ENCODE assay signal across 8 mouse cellular contexts in the genomic region with DNA sequence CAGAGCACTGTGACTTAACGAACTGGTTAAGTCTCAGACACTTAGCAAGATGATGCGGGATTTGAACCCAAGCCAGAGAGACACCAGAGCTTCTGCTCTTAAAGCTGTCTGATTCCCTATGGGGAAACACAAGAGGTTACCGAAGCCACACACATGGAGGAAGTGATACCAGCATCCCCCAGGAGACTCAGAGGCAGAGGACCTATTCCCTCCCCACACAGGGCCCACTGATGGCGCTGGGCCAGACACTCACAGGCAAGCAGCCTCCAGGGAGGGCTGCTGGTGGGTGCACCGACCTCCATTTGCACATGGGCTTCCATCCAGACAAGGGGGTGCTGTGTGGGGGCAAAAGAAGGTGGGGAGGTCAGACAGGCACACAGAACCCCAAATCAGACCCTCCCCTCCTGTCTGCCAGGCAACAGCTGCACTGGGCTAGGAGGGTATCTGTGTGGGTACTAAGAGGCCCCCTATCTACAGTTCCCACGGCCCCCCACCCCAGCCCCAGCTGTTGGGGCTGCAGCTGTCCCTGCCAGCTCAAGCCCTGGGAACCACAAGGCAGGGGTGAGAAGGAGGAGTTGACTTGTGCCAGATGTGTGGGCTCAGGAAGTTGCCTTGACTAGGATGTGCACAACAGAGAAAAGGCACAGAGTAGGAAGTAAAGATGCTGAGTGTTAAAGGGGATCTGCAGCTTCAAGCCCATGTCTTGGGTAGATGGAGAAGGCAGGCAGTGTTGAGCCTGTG. TPM values are rescaled to one million over a fixed set of nuclear protein-coding genes. Genes with fewer than 3 reads are reported as not detected.
DNase-seq lines count a peak whose midpoint lies in the region; ATAC-seq and TF ChIP-seq lines count a peak whose summit lies in the region.

No protein-coding gene starts in this region.

- peak overlapping the region; percentile 54 for H3K27ac ChIP-seq in heart, adult 2 months
- no peak overlapping the region for H3K27ac ChIP-seq in heart, embryonic 12.5 days (ENCODE audit: poor library complexity, severe bottlenecking)
- H3K27ac ChIP-seq in liver, embryonic 11.5 days (ENCODE audit: low read depth, low read length): no peak overlapping the region

- TF ChIP-seq EP300 in heart, adult 2 months (IDR thresholded peaks at IDR 0.05; ENCODE audit: insufficient read depth, low read depth, low read length): no peak

- no peak overlapping the region for H3K4me3 ChIP-seq in heart, adult 2 months
- H3K4me3 ChIP-seq in heart, embryonic 12.5 days: no peak overlapping the region
- H3K4me3 ChIP-seq in liver, embryonic 11.5 days (ENCODE audit: low read depth, low read length): no peak overlapping the region

- peaks cover 16% of the 10 kb centered on the region for H3K27me3 ChIP-seq in heart, adult 2 months (ENCODE audit: control insufficient read depth, insufficient read depth, low read length)
- peaks cover 10% of the 10 kb centered on the region for H3K27me3 ChIP-seq in heart, embryonic 12.5 days (replicated peaks)
- H3K27me3 ChIP-seq in liver, embryonic 11.5 days (replicated peaks; ENCODE audit: control insufficient read depth, insufficient read depth, low read length): peaks cover 45% of the 10 kb centered on the region

- no peaks in the 10 kb centered on the region for H3K79me2 ChIP-seq in heart, adult 2 months (replicated peaks; ENCODE audit: control insufficient read depth, insufficient read depth, low read length)

- H3K9me3 ChIP-seq in heart, embryonic 12.5 days (replicated peaks): no peaks in the 10 kb centered on the region
- H3K9me3 ChIP-seq in liver, embryonic 11.5 days (ENCODE audit: control insufficient read depth, low read length): no peaks in the 10 kb centered on the region

- no peaks in the 10 kb centered on the region; the same call in 1 of the 2 replicates for H3K4me1 ChIP-seq in heart, adult 2 months (ENCODE audit: control insufficient read depth, insufficient read depth, low read length)
- peaks cover 39% of the 10 kb centered on the region for H3K4me1 ChIP-seq in heart, embryonic 12.5 days (replicated peaks)
- peaks cover 22% of the 10 kb centered on the region; the same call in 1 of the 2 replicates for H3K4me1 ChIP-seq in liver, embryonic 11.5 days (replicated peaks; ENCODE audit: control insufficient read depth, insufficient read depth, low read length)

- intact Hi-C loops in heart, adult 2 months (cut with DNase I): loop anchor here (2.0 kb wide), 1 partner anchor 45 kb away; no protein-coding TSS in a partner anchor

- ATAC-seq in heart, embryonic 12.5 days (ENCODE audit: insufficient number of reproducible peaks, low FRiP score): no peak
- peak; percentile 73 for ATAC-seq in common myeloid progenitor, adult 5-6 weeks (replicated peaks; ENCODE audit: low read depth, poor library complexity, severe bottlenecking)
- peak; percentile 45; the same call in 1 of the 2 replicates for ATAC-seq in monocyte, adult 5-6 weeks (replicated peaks; ENCODE audit: insufficient number of reproducible peaks, low FRiP score, low TSS enrichment, poor library complexity, severe bottlenecking)
- no peak for ATAC-seq in liver, embryonic 11.5 days (replicated peaks; ENCODE audit: low FRiP score)

- WGBS in heart, adult 2 months: 48% methylated on average over 6 of the region's 6 CpGs
- 60% methylated on average over 6 of the region's 6 CpGs for WGBS in heart, embryonic 12.5 days
- 57% methylated on average over 6 of the region's 6 CpGs for WGBS in liver, embryonic 11.5 days

- TF ChIP-seq CTCF in heart, adult 2 months (IDR thresholded peaks at IDR 0.05): no peak

- 0 out of 2 replicates have a peak, but pooled peaks have one; percentile 17 for TF ChIP-seq POLR2A in heart, adult 2 months (IDR thresholded peaks at IDR 0.05; ENCODE audit: insufficient read depth, low read depth, low read length)

- no peak overlapping the region for H3K4me2 ChIP-seq in heart, embryonic 12.5 days
- H3K4me2 ChIP-seq in liver, embryonic 11.5 days: no peak overlapping the region

- H3K36me3 ChIP-seq in heart, adult 2 months (ENCODE audit: control insufficient read depth, insufficient read depth, low read length): no peaks in the 10 kb centered on the region
- no peaks in the 10 kb centered on the region for H3K36me3 ChIP-seq in heart, embryonic 12.5 days
- H3K36me3 ChIP-seq in liver, embryonic 11.5 days (ENCODE audit: control insufficient read depth, insufficient read depth, low read length): no peaks in the 10 kb centered on the region

- no peak overlapping the region for H3K9ac ChIP-seq in heart, adult 2 months (ENCODE audit: low read depth, low read length)
- no peak overlapping the region for H3K9ac ChIP-seq in heart, embryonic 12.5 days
- H3K9ac ChIP-seq in liver, embryonic 11.5 days (ENCODE audit: low read depth, low read length): no peak overlapping the region

- DNase-seq in heart, adult 2 months: peak in 1 of 2 experiments; percentile 37
- peak; percentile 25 for DNase-seq in induced T-regulatory cell, adult 2 months (ENCODE audit: low read depth)
- no peak for DNase-seq in testis, postnatal 10 days (ENCODE audit: low spot score)
- no peak for DNase-seq in frontal cortex, adult 2 months (ENCODE audit: extremely low spot score in 1 of 2, low spot score in 1 of 2)
- no peak for DNase-seq in liver, embryonic 11.5 days (ENCODE audit: low spot score)

RNA-seq across cellular contexts. Expression of a gene that starts 2.6 kb away (rescaled TPM):
- 10 to 100 TPM; 24.2 to 30.6 TPM for total RNA-seq in heart, adult 2 months (2021)
- polyA plus RNA-seq in heart, adult 2 months (2012; rRNA removed): 22.5 and 32.1 TPM in 2 replicates
- polyA plus RNA-seq in heart, embryonic 12.5 days (2016; fragmentation: Nextera tagmentation; extraction: Ambion mirVana): 8.0 and 10.6 TPM in 2 replicates
- 0.05 and 0.18 TPM in 2 replicates for total RNA-seq in common myeloid progenitor, adult 5-6 weeks (2017)
- total RNA-seq in monocyte, adult 5-6 weeks (2017): not detected in 3 replicates
- 7.1 and 9.5 TPM in 2 replicates for polyA plus RNA-seq in frontal cortex, adult 2 months (2012; rRNA removed)
- 5.1 and 5.4 TPM in 2 replicates for polyA plus RNA-seq in liver, embryonic 11.5 days (2014; fragmentation: Nextera tagmentation; extraction: Ambion mirVana)

RNA-seq across cellular contexts. Expression of a gene that starts 25.3 kb away (rescaled TPM):
- 1 to 10 TPM; 1.1 to 1.3 TPM for total RNA-seq in heart, adult 2 months (2021)
- polyA plus RNA-seq in heart, adult 2 months (2012; rRNA removed): 2.6 and 2.9 TPM in 2 replicates
- polyA plus RNA-seq in heart, embryonic 12.5 days (2016; fragmentation: Nextera tagmentation; extraction: Ambion mirVana): 0.09 TPM in 1 of 2 replicates, not detected in the other
- not detected in 2 replicates for total RNA-seq in common myeloid progenitor, adult 5-6 weeks (2017)
- total RNA-seq in monocyte, adult 5-6 weeks (2017): 0.68 TPM in 1 of 3 replicates, not detected in the others
- polyA plus RNA-seq in frontal cortex, adult 2 months (2012; rRNA removed): 0.63 and 1.3 TPM in 2 replicates
- polyA plus RNA-seq in liver, embryonic 11.5 days (2014; fragmentation: Nextera tagmentation; extraction: Ambion mirVana): 0.14 TPM in 1 of 2 replicates, not detected in the other

Comparison
In these comparisons a context has a peak if more than half of its experiments do, and no peak if none do; other contexts are left out.
1. ATAC-seq: peak in common myeloid progenitor, adult 5-6 weeks (single experiment) and monocyte, adult 5-6 weeks (single experiment); none in heart, embryonic 12.5 days (single experiment) and liver, embryonic 11.5 days (single experiment).